Mouse (Mus musculus) hindbrain, embryonic 16.5 days (tissue): ENCODE data around the gene Slc17a5. TPM values are rescaled to one million over a fixed set of nuclear protein-coding genes. Genes with fewer than 3 reads are reported as not detected.
A peak's percentile ranks its signal among the peaks of the same experiment; 100 is the strongest.

Source experiments
- ATAC-seq: fragments of 200-750 bp; cut with Nextera tagmentation; 2 replicates; pipeline ENCODE4 v1.8.0; 2017; ENCODE audit warnings: moderate TSS enrichment, moderate library complexity
- H3K27ac ChIP-seq: fragments of 300-500 bp; sonication (generic); 2 replicates; pipeline ENCODE4 v1.5.1; 2014; ENCODE audit warnings: low read depth, mild to moderate bottlenecking, control low read depth, low read length, moderate library complexity
- H3K27me3 ChIP-seq: fragments of 300-500 bp; sonication (generic); replicated peaks from 2 replicates; pipeline ENCODE4 v1.6.1; 2014; ENCODE audit warnings: low read length; ENCODE audit not compliant: control insufficient read depth, insufficient read depth
- H3K36me3 ChIP-seq: fragments of 300-500 bp; sonication (generic); 2 replicates; pipeline ENCODE4 v1.6.1; 2014; ENCODE audit warnings: mild to moderate bottlenecking, low read length, moderate library complexity, mixed read lengths; ENCODE audit not compliant: control insufficient read depth, insufficient read depth
- H3K4me1 ChIP-seq: fragments of 300-500 bp; sonication (generic); 2 replicates; pipeline ENCODE4 v1.6.1; 2014; ENCODE audit warnings: low read depth, low read length; ENCODE audit not compliant: control insufficient read depth, insufficient read depth
- H3K4me2 ChIP-seq: fragments of 300-500 bp; sonication (generic); 2 replicates; pipeline ENCODE4 v1.6.1; 2014; ENCODE audit warnings: mild to moderate bottlenecking, low read length, control low read depth, moderate library complexity
- H3K4me3 ChIP-seq: fragments of 300-500 bp; sonication (generic); 2 replicates; pipeline ENCODE4 v1.5.1; 2014; ENCODE audit warnings: mild to moderate bottlenecking, low read length, control low read depth, moderate library complexity
- H3K9ac ChIP-seq: fragments of 300-500 bp; sonication (generic); 2 replicates; pipeline ENCODE4 v1.6.1; 2014; ENCODE audit warnings: low read depth, mild to moderate bottlenecking, control low read depth, low read length, moderate library complexity
- H3K9me3 ChIP-seq: fragments of 300-500 bp; sonication (generic); 2 replicates; pipeline ENCODE4 v1.6.1; 2014; ENCODE audit warnings: mild to moderate bottlenecking, low read length, moderate library complexity; ENCODE audit not compliant: control insufficient read depth
- WGBS: fragments of 180-500 bp; shearing (Covaris S2); extraction: QIAGEN DNeasy Blood & Tissue Kit; methylation state at CpG from one replicate; pipeline ENCODE4 v1.1.7; 2014; 5-methylcytosine and 5-hydroxymethylcytosine counted together
- polyA plus RNA-seq: library from polyadenylated mRNA; unstranded; fragments of >200 nt; fragmentation: Nextera tagmentation; extraction: Ambion mirVana; gene quantifications from 2 replicates; pipeline ENCODE4 v1.2.1, GENCODE M21; 2015

Slc17a5 gene
- polyA plus RNA-seq, 1 experiment from 2014 or later, result 15.8 TPM

- no peaks in the 10 kb centered on the region for H3K4me1 ChIP-seq
- H3K9ac ChIP-seq, result no peak overlapping the region
- no peaks in the 10 kb centered on the region; the same call in 1 of the 2 replicates for H3K36me3 ChIP-seq
- H3K27ac ChIP-seq, result no peak overlapping the region
- no peaks in the 10 kb centered on the region for H3K27me3 ChIP-seq
- H3K9me3 ChIP-seq, result no peaks in the 10 kb centered on the region
- H3K4me2 ChIP-seq, result no peak overlapping the region
- 83% methylated on average over 6 of the region's 6 CpGs for WGBS
- no peak for ATAC-seq
- H3K4me3 ChIP-seq, result no peak overlapping the region
Observed at GRCm38 (mm10) chr9:78513776-78514500, 73.9 kb downstream of the Slc17a5 start.

GRCm38 (mm10) chr9:78511705-78512104 lies 76.1 kb downstream of the Slc17a5 start:
- 95% methylated on average over 5 of the region's 5 CpGs for WGBS
- no peaks in the 10 kb centered on the region for H3K4me1 ChIP-seq

GRCm38 (mm10) chr9:78508106-78508786 lies 79.6 kb downstream of the Slc17a5 start:
- H3K9me3 ChIP-seq, result no peaks in the 10 kb centered on the region
- H3K4me1 ChIP-seq, result peaks cover 11% of the 10 kb centered on the region
- H3K27me3 ChIP-seq, result no peaks in the 10 kb centered on the region
- no peaks in the 10 kb centered on the region; the same call in 1 of the 2 replicates for H3K36me3 ChIP-seq
- H3K27ac ChIP-seq, result no peak overlapping the region
- H3K4me2 ChIP-seq, result no peak overlapping the region
- ATAC-seq, result no peak
- H3K9ac ChIP-seq, result no peak overlapping the region
- 93% methylated on average over 16 of the region's 16 CpGs for WGBS
- H3K4me3 ChIP-seq, result no peak overlapping the region

More at GRCm38 (mm10) chr9:78511705-78512104, 76.1 kb downstream of the Slc17a5 start:
- Histone ChIP-seq H3K27ac (no peak overlapping the region), H3K9ac (no peak overlapping the region), H3K36me3 (no peaks in the 10 kb centered on the region; the same call in 1 of the 2 replicates), H3K27me3 (no peaks in the 10 kb centered on the region), H3K4me3 (no peak overlapping the region), H3K9me3 (no peaks in the 10 kb centered on the region), H3K4me2 (no peak overlapping the region)
- ATAC-seq, result no peak

- no peak overlapping the region for H3K4me2 ChIP-seq
- WGBS, result 90% methylated on average over 7 of the region's 7 CpGs
- no peaks in the 10 kb centered on the region for H3K9me3 ChIP-seq
- peaks cover 21% of the 10 kb centered on the region for H3K4me1 ChIP-seq
- no peaks in the 10 kb centered on the region; the same call in 1 of the 2 replicates for H3K36me3 ChIP-seq
- ATAC-seq, result no peak
- no peaks in the 10 kb centered on the region for H3K27me3 ChIP-seq
- H3K4me3 ChIP-seq, result no peak overlapping the region
- no peak overlapping the region for H3K27ac ChIP-seq
- no peak overlapping the region for H3K9ac ChIP-seq
Observed at GRCm38 (mm10) chr9:78506722-78507077, 81.1 kb downstream of the Slc17a5 start.

- Histone ChIP-seq H3K27ac (no peak overlapping the region), H3K9me3 (no peaks in the 10 kb centered on the region), H3K36me3 (no peaks in the 10 kb centered on the region; the same call in 1 of the 2 replicates), H3K27me3 (no peaks in the 10 kb centered on the region), H3K9ac (no peak overlapping the region), H3K4me3 (no peak overlapping the region), H3K4me2 (peak overlapping the region; percentile 19), H3K4me1 (peaks cover 21% of the 10 kb centered on the region)
- no peak for ATAC-seq
- 66% methylated on average over 11 of the region's 11 CpGs for WGBS
Observed at GRCm38 (mm10) chr9:78506002-78506721, 81.7 kb downstream of the Slc17a5 start.

- WGBS, result 94% methylated on average over 6 of the region's 6 CpGs
- H3K27me3 ChIP-seq, result no peaks in the 10 kb centered on the region
- H3K9me3 ChIP-seq, result no peaks in the 10 kb centered on the region
- H3K9ac ChIP-seq, result no peak overlapping the region
- no peak for ATAC-seq
- no peak overlapping the region for H3K27ac ChIP-seq
- H3K4me2 ChIP-seq, result peak overlapping the region; percentile 45
- peaks cover 21% of the 10 kb centered on the region for H3K4me1 ChIP-seq
- H3K36me3 ChIP-seq, result no peaks in the 10 kb centered on the region; the same call in 1 of the 2 replicates
- H3K4me3 ChIP-seq, result no peak overlapping the region
Observed at GRCm38 (mm10) chr9:78505223-78505622, 82.6 kb downstream of the Slc17a5 start.

GRCm38 (mm10) chr9:78504679-78505078 lies 83.2 kb downstream of the Slc17a5 start:
- 73% methylated on average over 3 of the region's 3 CpGs for WGBS
- H3K4me1 ChIP-seq, result peaks cover 21% of the 10 kb centered on the region

GRCm38 (mm10) chr9:78504133-78504532 lies 83.7 kb downstream of the Slc17a5 start:
- Histone ChIP-seq H3K9ac (0 out of 2 replicates have a peak overlapping the region, but pooled peaks have one; percentile 41), H3K9me3 (no peaks in the 10 kb centered on the region), H3K4me2 (peak overlapping the region; percentile 45), H3K4me3 (peak overlapping the region; percentile 16), H3K27me3 (no peaks in the 10 kb centered on the region), H3K27ac (peak overlapping the region; percentile 39; the same call in 1 of the 2 replicates), H3K36me3 (no peaks in the 10 kb centered on the region; the same call in 1 of the 2 replicates), H3K4me1 (peaks cover 21% of the 10 kb centered on the region)
- WGBS, result 60% methylated on average over 4 of the region's 4 CpGs
- no peak for ATAC-seq

More at GRCm38 (mm10) chr9:78504679-78505078, 83.2 kb downstream of the Slc17a5 start:
- no peaks in the 10 kb centered on the region for H3K27me3 ChIP-seq
- H3K27ac ChIP-seq, result no peak overlapping the region; the same call in 1 of the 2 replicates
- no peaks in the 10 kb centered on the region; the same call in 1 of the 2 replicates for H3K36me3 ChIP-seq
- H3K4me3 ChIP-seq, result peak overlapping the region; percentile 16
- no peaks in the 10 kb centered on the region for H3K9me3 ChIP-seq
- peak overlapping the region; percentile 41; the same call in 1 of the 2 replicates for H3K9ac ChIP-seq
- ATAC-seq, result no peak
- peak overlapping the region; percentile 45 for H3K4me2 ChIP-seq
